16 mouse cellular contexts compared by ENCODE assay signal in genomic region chr1:43722459-43722858, GRCm38 (mm10). TPM values are rescaled to one million over a fixed set of nuclear protein-coding genes. Genes with fewer than 3 reads are reported as not detected.
"Had no signal": no experiment of that assay in that cellular context is flagged by ENCODE, and none has a peak within 500 bp of the region (broad histone marks: within the 10 kb centered on the region; RNA-seq: fewer than 3 reads in every experiment).

No protein-coding gene starts in this region.

- H3K4me3 ChIP-seq: neural tube, embryonic 13.5 days; neural tube, embryonic 15.5 days; stomach, embryonic 15.5 days had no signal

- H3K36me3 ChIP-seq: neural tube, embryonic 13.5 days; neural tube, embryonic 15.5 days; stomach, embryonic 15.5 days had no signal

- H3K27me3 ChIP-seq: neural tube, embryonic 13.5 days; neural tube, embryonic 15.5 days; stomach, embryonic 15.5 days had no signal

- DNase-seq: retina, postnatal 1 day; right cerebral cortex, adult 18-20 months; right cerebral cortex, postnatal 14 days; right cerebral cortex, postnatal 25 days; right cerebral cortex, postnatal 4 days; spleen, adult 18-20 months; thymus, adult 18-20 months; thymus, adult 2 months; thymus, postnatal 14 days; thymus, postnatal 25 days; thymus, postnatal 36 days; thymus, postnatal 4 days had no signal

- H3K4me2 ChIP-seq: neural tube, embryonic 13.5 days; neural tube, embryonic 15.5 days; stomach, embryonic 15.5 days had no signal

RNA-seq across cellular contexts. Expression of gene 1500015O10Rik, which starts 7.9 kb away (rescaled TPM):
- polyA plus RNA-seq: small intestine, adult 2 months had no signal
